Mouse (Mus musculus): ENCODE data around the gene Tfrc. TPM values are rescaled to one million over a fixed set of nuclear protein-coding genes. Genes with fewer than 3 reads are reported as not detected.

The Tfrc gene
- polyA plus RNA-seq, 1 experiment, result 12.0 TPM

DNA sequence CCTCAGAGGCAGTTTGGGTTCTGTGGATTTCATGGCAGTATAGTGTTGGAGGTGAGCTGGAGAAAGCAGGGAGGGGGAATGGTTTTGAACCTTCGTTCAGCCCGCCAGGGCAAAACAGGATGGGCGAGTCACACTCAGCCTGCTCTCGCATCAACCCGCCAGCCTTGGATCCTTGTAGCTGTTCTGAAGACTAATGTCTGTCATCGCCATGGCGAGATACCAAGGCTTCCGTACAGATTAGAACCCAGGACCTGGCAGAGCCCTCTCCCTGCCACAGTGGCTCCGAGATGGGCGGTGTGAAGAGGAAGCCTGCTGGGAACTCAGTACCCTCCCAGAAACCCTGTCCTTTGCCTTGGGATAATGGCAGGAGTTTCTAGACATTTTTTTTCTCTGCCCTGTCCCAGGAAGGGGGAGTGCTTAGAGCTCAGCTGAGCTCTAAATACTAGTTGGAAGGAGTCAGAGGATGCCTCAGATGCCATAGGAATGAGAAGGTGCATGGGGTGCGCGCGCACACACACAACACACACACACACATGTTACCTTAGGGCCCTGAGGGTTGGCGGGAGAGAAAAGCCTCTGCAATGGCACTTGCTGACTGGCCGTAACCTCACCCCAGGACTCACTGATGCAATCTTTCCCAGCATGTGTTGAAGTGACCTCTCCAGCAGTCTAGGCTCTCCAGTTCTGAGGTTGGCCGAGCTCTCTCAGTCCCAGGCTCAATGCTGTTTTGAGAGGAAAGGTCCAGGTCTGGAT lies 49.0 kb downstream of the Tfrc start:
- H3K36me3 ChIP-seq (ENCODE audit: control insufficient read depth, insufficient read depth, low read length), result no peaks in the 10 kb centered on the region
- no peak for TF ChIP-seq CTCF (conservative IDR thresholded peaks at IDR 0.05; ENCODE audit: insufficient read depth, insufficient read length, low read depth, low read length)
- no peak for TF ChIP-seq POLR2A (IDR thresholded peaks at IDR 0.05; ENCODE audit: low read depth, low read length)
- DNase-seq, result no peak
- H3K4me1 ChIP-seq (ENCODE audit: control insufficient read depth, insufficient read depth, low read length), result peaks cover 8% of the 10 kb centered on the region
- WGBS, result 91% methylated on average over 16 of the region's 16 CpGs
- H3K27ac ChIP-seq (ENCODE audit: insufficient read depth, low read depth, low read length), result no peak overlapping the region
- no peak overlapping the region for H3K4me3 ChIP-seq (ENCODE audit: insufficient read depth, low read depth, low read length)
- no peaks in the 10 kb centered on the region for H3K27me3 ChIP-seq (replicated peaks; ENCODE audit: control insufficient read depth, insufficient read depth, low read length)

DNA sequence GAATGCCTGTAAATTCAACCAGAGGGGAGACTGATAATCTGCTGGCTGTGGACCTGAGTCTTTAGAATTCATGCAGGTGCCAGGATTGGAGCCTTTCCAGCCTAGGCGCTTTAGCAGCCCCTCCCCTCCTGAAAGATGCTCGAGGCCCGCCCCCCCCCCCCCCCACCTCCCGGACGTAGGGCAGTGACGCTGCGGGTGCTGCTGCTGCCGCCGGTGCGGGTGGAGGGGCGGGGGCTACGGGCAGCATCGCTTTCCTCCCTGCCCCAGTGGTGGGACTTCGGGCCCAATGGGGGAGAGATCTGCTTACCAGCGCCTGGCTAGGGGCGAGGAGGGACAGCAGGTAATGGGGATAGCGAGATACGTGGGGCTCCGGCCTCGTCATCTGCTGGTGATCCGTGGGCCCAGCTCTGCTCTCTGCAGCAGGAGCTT lies 50.0 kb downstream of the Tfrc start:
- 12% methylated on average over 18 of the region's 21 CpGs for WGBS
- DNase-seq, result no peak
- TF ChIP-seq POLR2A (IDR thresholded peaks at IDR 0.05; ENCODE audit: low read depth, low read length) (no peak), CTCF (conservative IDR thresholded peaks at IDR 0.05; ENCODE audit: insufficient read depth, insufficient read length, low read depth, low read length) (no peak)
- Histone ChIP-seq H3K4me1 (ENCODE audit: control insufficient read depth, insufficient read depth, low read length) (peaks cover 8% of the 10 kb centered on the region), H3K36me3 (ENCODE audit: control insufficient read depth, insufficient read depth, low read length) (no peaks in the 10 kb centered on the region), H3K27me3 (replicated peaks; ENCODE audit: control insufficient read depth, insufficient read depth, low read length) (no peaks in the 10 kb centered on the region), H3K27ac (ENCODE audit: insufficient read depth, low read depth, low read length) (no peak overlapping the region), H3K4me3 (ENCODE audit: insufficient read depth, low read depth, low read length) (peak overlapping the region; percentile 20; the same call in 1 of the 2 replicates)

DNA sequence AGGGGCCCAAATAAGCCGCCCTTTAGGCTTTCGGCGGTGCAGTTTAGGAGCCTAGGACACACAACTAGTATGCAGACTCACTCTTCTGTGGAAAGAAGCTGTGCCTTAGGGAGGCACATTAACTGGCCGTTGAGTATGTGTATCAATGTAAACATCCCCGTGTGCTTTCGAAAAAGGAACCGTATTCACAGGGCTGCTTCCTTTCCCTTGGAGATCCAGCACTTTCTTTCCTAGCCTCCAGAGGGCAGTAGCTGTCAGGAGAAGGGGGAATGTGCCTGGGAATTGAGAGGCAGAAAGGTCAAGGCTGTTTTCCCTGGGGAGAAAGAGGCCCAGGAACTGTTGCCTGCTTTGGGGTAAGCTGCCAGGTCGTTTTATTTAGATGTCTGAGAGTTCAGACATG lies 50.7 kb downstream of the Tfrc start:
- H3K4me3 ChIP-seq (ENCODE audit: insufficient read depth, low read depth, low read length), result peak overlapping the region; percentile 5; the same call in 1 of the 2 replicates
- H3K36me3 ChIP-seq (ENCODE audit: control insufficient read depth, insufficient read depth, low read length), result no peaks in the 10 kb centered on the region
- peak; percentile 81 for DNase-seq
- WGBS, result 14% methylated on average over 8 of the region's 8 CpGs
- TF ChIP-seq POLR2A (IDR thresholded peaks at IDR 0.05; ENCODE audit: low read depth, low read length) (no peak), CTCF (conservative IDR thresholded peaks at IDR 0.05; ENCODE audit: insufficient read depth, insufficient read length, low read depth, low read length) (peak; percentile 99)
- H3K4me1 ChIP-seq (ENCODE audit: control insufficient read depth, insufficient read depth, low read length), result peaks cover 8% of the 10 kb centered on the region
- H3K27me3 ChIP-seq (replicated peaks; ENCODE audit: control insufficient read depth, insufficient read depth, low read length), result no peaks in the 10 kb centered on the region
- no peak overlapping the region for H3K27ac ChIP-seq (ENCODE audit: insufficient read depth, low read depth, low read length)

DNA sequence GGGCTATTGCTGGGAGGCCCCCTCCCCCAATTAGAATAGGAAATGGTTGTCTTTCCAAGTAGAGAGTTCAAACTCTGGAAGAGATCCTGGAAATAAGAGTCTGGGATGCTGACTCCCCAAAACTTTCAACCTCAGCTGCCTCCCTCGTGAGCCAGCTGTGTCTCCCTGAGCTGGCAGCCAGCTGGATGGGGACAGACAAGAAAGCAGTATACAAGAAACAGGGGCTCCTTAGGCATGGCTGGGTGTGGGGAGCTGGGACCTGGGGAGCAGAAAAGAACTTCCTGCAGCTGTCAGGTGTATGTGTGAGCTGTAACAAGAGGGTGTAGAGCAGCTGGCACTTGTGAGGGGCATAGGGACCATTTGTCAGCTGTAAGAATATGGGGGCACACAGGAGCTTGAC lies 51.4 kb downstream of the Tfrc start:
- no peaks in the 10 kb centered on the region for H3K36me3 ChIP-seq (ENCODE audit: control insufficient read depth, insufficient read depth, low read length)
- H3K27ac ChIP-seq (ENCODE audit: insufficient read depth, low read depth, low read length), result peak overlapping the region; percentile 49; the same call in 1 of the 2 replicates
- no peak for DNase-seq
- peaks cover 8% of the 10 kb centered on the region for H3K4me1 ChIP-seq (ENCODE audit: control insufficient read depth, insufficient read depth, low read length)
- H3K27me3 ChIP-seq (replicated peaks; ENCODE audit: control insufficient read depth, insufficient read depth, low read length), result no peaks in the 10 kb centered on the region
- WGBS, result 35% methylated on average over 1 of the region's 1 CpGs
- no peak for TF ChIP-seq POLR2A (IDR thresholded peaks at IDR 0.05; ENCODE audit: low read depth, low read length)
- H3K4me3 ChIP-seq (ENCODE audit: insufficient read depth, low read depth, low read length), result no peak overlapping the region

DNA sequence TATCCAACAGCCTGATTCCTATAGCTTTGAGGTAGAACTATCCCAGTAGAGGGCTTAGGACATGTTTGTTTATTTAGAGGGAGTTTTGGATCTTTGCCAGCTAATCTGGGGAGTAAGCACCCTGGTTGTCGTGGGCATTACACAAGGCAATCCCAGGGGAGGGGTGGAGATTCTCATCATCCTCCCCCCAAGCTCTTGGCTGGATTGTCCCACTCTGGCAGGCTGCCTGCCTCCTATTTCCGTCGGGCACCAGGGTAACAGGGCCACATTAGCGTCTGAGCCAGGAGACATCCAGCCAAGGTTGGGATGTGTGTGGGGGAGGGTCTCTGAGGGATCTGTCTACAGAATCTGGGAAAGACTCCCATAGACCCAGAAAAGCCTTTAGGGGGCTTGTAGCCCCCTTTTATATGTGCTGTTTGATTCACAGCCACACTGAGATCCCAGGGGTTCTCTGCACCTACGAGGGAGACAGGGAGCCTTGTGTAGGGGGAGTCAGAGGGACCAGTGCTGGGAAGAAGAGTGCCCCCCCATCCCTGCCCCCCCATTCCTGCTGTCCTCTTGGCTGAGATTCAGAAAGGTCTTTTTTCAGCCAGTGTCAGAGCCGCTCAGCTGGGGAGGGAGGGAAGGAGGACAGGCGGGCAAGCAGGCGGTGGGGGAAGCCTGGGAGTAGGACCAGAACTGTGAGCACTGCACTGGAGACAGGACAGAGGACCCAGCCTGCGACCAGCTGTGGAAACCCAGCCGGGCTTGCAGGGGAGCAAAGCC lies 52.0 kb downstream of the Tfrc start:
- TF ChIP-seq CTCF (conservative IDR thresholded peaks at IDR 0.05; ENCODE audit: insufficient read depth, insufficient read length, low read depth, low read length) (no peak), POLR2A (IDR thresholded peaks at IDR 0.05; ENCODE audit: low read depth, low read length) (no peak)
- Histone ChIP-seq H3K4me1 (ENCODE audit: control insufficient read depth, insufficient read depth, low read length) (peaks cover 8% of the 10 kb centered on the region), H3K27ac (ENCODE audit: insufficient read depth, low read depth, low read length) (peak overlapping the region; percentile 49; the same call in 1 of the 2 replicates), H3K27me3 (replicated peaks; ENCODE audit: control insufficient read depth, insufficient read depth, low read length) (no peaks in the 10 kb centered on the region), H3K4me3 (ENCODE audit: insufficient read depth, low read depth, low read length) (no peak overlapping the region), H3K36me3 (ENCODE audit: control insufficient read depth, insufficient read depth, low read length) (no peaks in the 10 kb centered on the region)
- peak; percentile 78 for DNase-seq
- 23% methylated on average over 10 of the region's 10 CpGs for WGBS

DNA sequence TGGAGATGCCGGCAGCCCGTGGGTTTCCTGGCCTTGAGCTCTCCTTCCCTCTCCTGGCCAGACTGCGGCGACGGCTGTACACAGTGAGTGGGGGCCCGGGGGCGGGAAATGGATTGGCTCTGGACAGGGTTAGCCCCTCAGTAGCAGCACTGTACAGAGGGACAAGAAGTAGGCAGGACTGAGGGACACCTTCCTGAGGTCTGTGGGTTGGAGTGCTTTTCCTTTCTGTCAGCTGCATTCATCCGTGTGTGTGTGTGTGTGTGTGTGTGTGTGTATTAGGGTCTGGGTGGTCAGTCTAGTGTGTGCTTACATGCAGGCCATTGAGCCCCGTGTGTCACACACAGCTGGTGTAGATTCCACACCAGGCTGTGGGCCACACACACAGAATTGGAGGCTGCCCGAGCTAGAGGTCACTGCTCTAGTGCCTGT lies 52.8 kb downstream of the Tfrc start:
- H3K4me3 ChIP-seq (ENCODE audit: insufficient read depth, low read depth, low read length), result peak overlapping the region; percentile 14; the same call in 1 of the 2 replicates
- H3K27ac ChIP-seq (ENCODE audit: insufficient read depth, low read depth, low read length), result peak overlapping the region; percentile 17; the same call in 1 of the 2 replicates
- no peaks in the 10 kb centered on the region for H3K36me3 ChIP-seq (ENCODE audit: control insufficient read depth, insufficient read depth, low read length)
- peaks cover 8% of the 10 kb centered on the region for H3K4me1 ChIP-seq (ENCODE audit: control insufficient read depth, insufficient read depth, low read length)
- WGBS, result 40% methylated on average over 10 of the region's 10 CpGs
- no peaks in the 10 kb centered on the region for H3K27me3 ChIP-seq (replicated peaks; ENCODE audit: control insufficient read depth, insufficient read depth, low read length)
- DNase-seq, result no peak
- TF ChIP-seq POLR2A (IDR thresholded peaks at IDR 0.05; ENCODE audit: low read depth, low read length) (no peak), CTCF (conservative IDR thresholded peaks at IDR 0.05; ENCODE audit: insufficient read depth, insufficient read length, low read depth, low read length) (no peak)

DNA sequence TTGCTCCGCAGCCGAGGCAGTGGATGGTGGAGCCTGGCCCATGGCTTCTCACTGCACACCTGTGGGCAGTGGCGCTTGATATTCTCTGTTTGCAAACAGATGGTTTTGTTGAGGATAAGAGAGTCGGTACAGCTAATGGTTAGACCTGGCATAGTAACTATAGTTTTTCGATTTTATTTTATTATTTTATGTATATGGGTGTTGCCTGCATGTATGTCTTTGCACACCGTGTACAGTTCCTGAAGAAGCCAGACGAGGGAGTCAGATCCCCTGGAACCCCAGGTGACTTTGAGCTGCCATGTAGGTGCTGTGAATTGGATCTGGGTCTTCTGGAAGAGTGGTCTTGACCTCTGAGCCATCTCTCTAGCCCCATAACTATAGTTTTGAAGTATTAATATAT lies 53.7 kb downstream of the Tfrc start:
- Histone ChIP-seq H3K4me1 (ENCODE audit: control insufficient read depth, insufficient read depth, low read length) (peaks cover 8% of the 10 kb centered on the region), H3K4me3 (ENCODE audit: insufficient read depth, low read depth, low read length) (no peak overlapping the region), H3K27me3 (replicated peaks; ENCODE audit: control insufficient read depth, insufficient read depth, low read length) (no peaks in the 10 kb centered on the region), H3K36me3 (ENCODE audit: control insufficient read depth, insufficient read depth, low read length) (no peaks in the 10 kb centered on the region), H3K27ac (ENCODE audit: insufficient read depth, low read depth, low read length) (no peak overlapping the region)
- no peak for DNase-seq
- TF ChIP-seq POLR2A (IDR thresholded peaks at IDR 0.05; ENCODE audit: low read depth, low read length) (no peak), CTCF (conservative IDR thresholded peaks at IDR 0.05; ENCODE audit: insufficient read depth, insufficient read length, low read depth, low read length) (no peak)
- WGBS, result 91% methylated on average over 7 of the region's 7 CpGs

All from kidney, adult 2 months (tissue).